Mouse (Mus musculus) forebrain, embryonic 12.5 days (tissue): ENCODE measurements at regions not wholly inside any gene's neighbourhood (a gene's known extent, or its start where the extent isn't known, plus 50 kb on each side); places are given as distances from the start of the nearest gene placed in this dataset.
A peak's percentile ranks its signal among the peaks of the same experiment; 100 is the strongest.
"Not testable (repeated sequence)": the region's sequence is repeated elsewhere in the genome, so short reads cannot be mapped to it uniquely, and the experiment has no call there.

Source experiments
- ATAC-seq: fragments of 200-750 bp; cut with Nextera tagmentation; 2 replicates; pipeline ENCODE4 v1.8.0; 2017; ENCODE audit warnings: moderate TSS enrichment; ENCODE audit not compliant: low FRiP score
- H3K27ac ChIP-seq: fragments of 300-500 bp; sonication (generic); 2 replicates; pipeline ENCODE4 v1.5.1; 2016; ENCODE audit warnings: mild to moderate bottlenecking
- H3K27me3 ChIP-seq: fragments of 300-500 bp; sonication (generic); 2 replicates; pipeline ENCODE4 v1.6.1; 2016; ENCODE audit warnings: mild to moderate bottlenecking
- H3K36me3 ChIP-seq: fragments of 300-500 bp; sonication (generic); replicated peaks from 2 replicates; pipeline ENCODE4 v1.6.1; 2016; ENCODE audit warnings: mild to moderate bottlenecking
- H3K4me1 ChIP-seq: fragments of 300-500 bp; sonication (generic); 2 replicates; pipeline ENCODE4 v1.6.1; 2016
- H3K4me2 ChIP-seq: fragments of 300-500 bp; sonication (generic); 2 replicates; pipeline ENCODE4 v1.6.1; 2016; ENCODE audit warnings: mild to moderate bottlenecking, moderate library complexity
- H3K4me3 ChIP-seq: fragments of 300-500 bp; sonication (generic); replicated peaks from 2 replicates; pipeline ENCODE4 v1.5.1; 2016; ENCODE audit warnings: mild to moderate bottlenecking
- H3K9ac ChIP-seq: fragments of 300-500 bp; sonication (generic); 2 replicates; pipeline ENCODE4 v1.6.1; 2016; ENCODE audit warnings: mild to moderate bottlenecking
- H3K9me3 ChIP-seq: fragments of 300-500 bp; sonication (generic); 2 replicates; pipeline ENCODE4 v1.6.1; 2016
- WGBS: fragments of 180-500 bp; shearing (Covaris S2); methylation state at CpG from one replicate; pipeline ENCODE4 v1.1.7; 2016; 5-methylcytosine and 5-hydroxymethylcytosine counted together

DNA sequence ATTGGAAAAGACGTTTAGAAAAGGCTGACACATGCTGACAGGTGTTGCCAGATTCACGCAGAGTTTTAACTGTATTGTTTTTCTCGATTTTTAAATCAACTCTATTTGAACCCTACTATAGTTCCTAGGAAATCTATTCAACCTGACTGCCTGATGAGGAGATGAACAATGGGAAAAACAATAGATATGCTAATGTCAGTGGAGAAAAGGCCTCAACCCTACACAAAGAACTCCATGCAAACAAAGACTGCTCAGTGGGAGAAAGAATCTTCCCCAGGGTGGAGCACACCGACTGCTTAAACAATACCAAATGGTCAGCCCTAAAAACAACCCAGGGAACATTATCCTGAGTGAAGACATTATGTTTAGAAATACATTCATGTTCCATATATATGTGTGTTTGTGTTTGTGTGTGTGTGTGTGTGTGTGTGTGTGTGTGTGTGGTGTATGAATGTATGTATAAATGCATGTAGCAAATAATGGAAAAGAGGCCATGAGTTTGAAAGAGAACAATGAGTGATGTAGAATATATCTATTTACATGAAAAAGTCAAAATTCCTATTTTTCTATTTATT lies 204.1 kb upstream of the Zfp804a start:
- no peaks in the 10 kb centered on the region for H3K36me3 ChIP-seq
- no peak overlapping the region for H3K9ac ChIP-seq
- peaks cover 5% of the 10 kb centered on the region for H3K4me1 ChIP-seq
- H3K4me3 ChIP-seq = no peak overlapping the region
- no peaks in the 10 kb centered on the region for H3K27me3 ChIP-seq
- H3K4me2 ChIP-seq = no peak overlapping the region
- WGBS = 2% methylated on average over 4 of the region's 4 CpGs
- H3K9me3 ChIP-seq = no peaks in the 10 kb centered on the region
- H3K27ac ChIP-seq = no peak overlapping the region
- ATAC-seq = peak; percentile 53; the same call in 1 of the 2 replicates

DNA sequence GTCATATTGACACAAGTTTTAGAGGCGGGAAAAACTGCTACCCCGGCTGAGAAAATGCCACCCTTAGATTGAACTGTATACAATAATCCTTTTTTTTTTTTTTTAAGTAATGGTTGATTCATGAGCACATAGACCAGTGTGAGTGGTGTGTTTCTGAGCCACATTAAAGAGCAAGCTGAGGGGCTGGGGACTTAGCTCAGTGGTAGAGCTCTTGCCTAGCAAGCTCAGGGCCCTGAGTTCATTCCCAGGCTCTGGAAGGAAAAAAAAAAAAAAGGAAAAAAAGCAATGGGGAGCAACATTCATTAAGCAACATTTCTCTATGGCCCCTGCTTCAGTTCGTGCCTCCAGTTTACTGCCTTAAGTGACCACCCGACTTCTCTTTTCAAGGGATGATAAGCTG lies 203.1 kb upstream of the Zfp804a start:
- no peak for ATAC-seq
- H3K4me1 ChIP-seq = peaks cover 5% of the 10 kb centered on the region
- H3K27me3 ChIP-seq = no peaks in the 10 kb centered on the region
- H3K9ac ChIP-seq = no peak overlapping the region
- no peak overlapping the region for H3K4me3 ChIP-seq
- no peak overlapping the region for H3K4me2 ChIP-seq
- H3K9me3 ChIP-seq = no peaks in the 10 kb centered on the region
- no peaks in the 10 kb centered on the region for H3K36me3 ChIP-seq
- WGBS = 41% methylated on average over 4 of the region's 4 CpGs
- no peak overlapping the region for H3K27ac ChIP-seq

DNA sequence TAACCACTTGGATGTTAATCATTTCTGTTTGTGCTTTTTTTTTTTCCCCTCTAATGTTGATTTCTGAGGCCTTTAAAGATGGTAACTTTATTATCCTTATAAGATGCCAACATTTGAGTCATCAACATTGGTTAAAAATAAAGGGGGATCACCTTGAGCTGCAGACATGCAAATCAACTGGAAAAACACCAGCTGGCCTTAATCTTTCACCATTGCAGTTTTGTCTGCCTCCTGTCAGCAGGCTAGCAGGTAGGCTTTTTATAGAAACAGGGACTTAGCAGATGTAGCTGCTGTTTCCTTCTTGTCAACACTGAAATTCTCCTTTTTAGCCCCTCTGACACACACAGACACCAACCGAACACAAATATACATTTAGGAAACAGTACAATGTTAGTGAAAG lies 167.6 kb upstream of the Zfp804a start:
- 89% methylated on average over 1 of the region's 1 CpGs for WGBS
- Histone ChIP-seq H3K27ac (no peak overlapping the region), H3K9me3 (no peaks in the 10 kb centered on the region), H3K4me2 (no peak overlapping the region), H3K27me3 (no peaks in the 10 kb centered on the region), H3K4me1 (no peaks in the 10 kb centered on the region), H3K36me3 (no peaks in the 10 kb centered on the region), H3K9ac (no peak overlapping the region), H3K4me3 (no peak overlapping the region)
- ATAC-seq = no peak

DNA sequence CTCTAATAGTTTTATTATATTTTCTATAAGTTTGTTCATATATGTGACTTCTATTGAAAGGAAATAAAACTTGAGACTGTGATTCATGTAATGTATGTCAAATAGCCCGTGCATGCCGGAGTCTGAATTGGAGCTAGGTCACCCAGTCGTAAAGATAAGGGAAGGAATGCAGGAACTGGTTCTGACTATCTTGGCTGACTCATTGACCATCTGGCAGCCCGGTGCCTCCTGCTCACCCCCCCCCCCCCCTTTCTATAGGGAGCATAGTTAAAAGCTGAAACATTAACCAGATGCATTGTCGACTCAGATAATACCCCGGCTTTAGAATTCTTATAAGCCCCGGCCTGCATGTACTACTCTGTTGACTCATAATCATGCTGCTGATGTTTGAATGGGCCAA lies 160.5 kb upstream of the Zfp804a start:
- not testable (repeated sequence) for H3K4me2 ChIP-seq, H3K9me3 ChIP-seq, H3K36me3 ChIP-seq, H3K27ac ChIP-seq, H3K9ac ChIP-seq, H3K4me1 ChIP-seq, ATAC-seq, H3K27me3 ChIP-seq, H3K4me3 ChIP-seq
- 91% methylated on average over 7 of the region's 7 CpGs for WGBS

DNA sequence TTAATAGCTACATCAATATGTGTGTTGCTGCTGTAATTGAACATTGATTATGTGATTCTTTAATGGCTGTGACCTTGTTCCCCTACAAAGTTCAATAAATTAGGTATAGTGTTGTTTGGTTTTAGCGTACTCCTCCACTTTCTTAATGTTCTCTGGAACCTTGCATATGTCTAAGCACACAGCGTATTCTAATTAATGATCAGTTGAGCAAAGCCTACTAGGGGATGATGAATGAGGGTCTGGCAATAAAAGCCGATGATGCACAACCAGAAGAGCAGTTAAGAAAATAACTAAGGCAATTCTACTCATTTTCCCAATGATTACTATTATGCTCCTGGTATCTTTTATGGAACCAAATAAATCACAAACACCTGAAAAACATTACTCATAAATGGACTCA lies 113.7 kb upstream of the Zfp804a start:
- Histone ChIP-seq H3K4me2 (no peak overlapping the region), H3K36me3 (no peaks in the 10 kb centered on the region), H3K9ac (no peak overlapping the region), H3K9me3 (no peaks in the 10 kb centered on the region), H3K4me3 (no peak overlapping the region), H3K27me3 (no peaks in the 10 kb centered on the region), H3K4me1 (no peaks in the 10 kb centered on the region), H3K27ac (no peak overlapping the region)
- 91% methylated on average over 3 of the region's 3 CpGs for WGBS
- no peak for ATAC-seq
